Mouse (Mus musculus) neutrophil, adult 65 days (primary cell): ENCODE results near the gene Chst3. TPM values are rescaled to one million over a fixed set of nuclear protein-coding genes. Genes with fewer than 3 reads are reported as not detected.

ENCODE experiments used
- total RNA-seq: library from RNA; stranded (reverse); gene quantifications from 2 replicates; pipeline ENCODE4 v1.2.4, GENCODE M21; 2023

The Chst3 gene
- total RNA-seq: 0.25 and 2.0 TPM in 2 replicates

GRCm38 (mm10) chr10:60218591-60219499 lies at the start of gene Chst3:
Gene Chst3 (minus strand): TSS chr10:60219260.

Other genes starting within 250 kb of the Chst3 start
- 7.3 and 7.9 TPM in 2 replicates for gene Ascc1, start 216.5 kb downstream of the Chst3 start, total RNA-seq
- gene Anapc16, start 216.1 kb downstream of the Chst3 start, total RNA-seq: 20.8 and 28.4 TPM in 2 replicates
- 0.23 and 0.35 TPM in 2 replicates for gene Spock2, start 113.0 kb downstream of the Chst3 start, total RNA-seq
- 1,519 and 1,595 TPM in 2 replicates for gene Psap, start 58.4 kb upstream of the Chst3 start, total RNA-seq
- gene Vsir, start 127.6 kb upstream of the Chst3 start, total RNA-seq: 566 and 757 TPM in 2 replicates
- 2.9 and 6.6 TPM in 2 replicates for gene Gm17455, start 180.5 kb upstream of the Chst3 start, total RNA-seq